Mouse (Mus musculus): ENCODE measurements around the gene Tpm1. TPM values are rescaled to one million over a fixed set of nuclear protein-coding genes. Genes with fewer than 3 reads are reported as not detected.

The Tpm1 gene
- polyA plus RNA-seq, 1 experiment from 2014 or later, result 320 TPM

GRCm38 (mm10) chr9:67036527-67037118, 12.6 kb downstream of the Tpm1 start:
- no peak overlapping the region for H3K27ac ChIP-seq (ENCODE audit: low read depth, low read length)
- H3K4me2 ChIP-seq (ENCODE audit: low read depth, low read length, severe bottlenecking), result no peak overlapping the region
- ATAC-seq (replicated peaks; ENCODE audit: low FRiP score), result no peak
- no peak for DNase-seq (ENCODE audit: low spot score)
- WGBS, result 83% methylated on average over 2 of the region's 2 CpGs
- no peak overlapping the region for H3K4me3 ChIP-seq (ENCODE audit: low read depth, low read length)
- peaks cover 12% of the 10 kb centered on the region; the same call in 1 of the 2 replicates for H3K4me1 ChIP-seq (replicated peaks; ENCODE audit: control insufficient read depth, insufficient read depth, low read length)
- no peak overlapping the region for H3K9ac ChIP-seq (ENCODE audit: low read length)
- H3K9me3 ChIP-seq (ENCODE audit: control insufficient read depth, low read length), result peaks cover 7% of the 10 kb centered on the region
- H3K27me3 ChIP-seq (ENCODE audit: control insufficient read depth, insufficient read depth, low read length), result no peaks in the 10 kb centered on the region
- H3K36me3 ChIP-seq (ENCODE audit: control insufficient read depth, insufficient read depth, low read length), result peaks cover 25% of the 10 kb centered on the region

GRCm38 (mm10) chr9:67035957-67036451, 13.2 kb downstream of the Tpm1 start:
- WGBS, result 92% methylated on average over 12 of the region's 12 CpGs
- H3K27me3 ChIP-seq (ENCODE audit: control insufficient read depth, insufficient read depth, low read length), result no peaks in the 10 kb centered on the region
- H3K4me1 ChIP-seq (replicated peaks; ENCODE audit: control insufficient read depth, insufficient read depth, low read length), result peaks cover 12% of the 10 kb centered on the region; the same call in 1 of the 2 replicates
- H3K9me3 ChIP-seq (ENCODE audit: control insufficient read depth, low read length), result peaks cover 7% of the 10 kb centered on the region
- no peak for DNase-seq (ENCODE audit: low spot score)
- no peak for ATAC-seq (replicated peaks; ENCODE audit: low FRiP score)
- H3K4me3 ChIP-seq (ENCODE audit: low read depth, low read length), result no peak overlapping the region
- peaks cover 25% of the 10 kb centered on the region for H3K36me3 ChIP-seq (ENCODE audit: control insufficient read depth, insufficient read depth, low read length)
- H3K9ac ChIP-seq (ENCODE audit: low read length), result no peak overlapping the region
- H3K27ac ChIP-seq (ENCODE audit: low read depth, low read length), result no peak overlapping the region
- no peak overlapping the region for H3K4me2 ChIP-seq (ENCODE audit: low read depth, low read length, severe bottlenecking)

GRCm38 (mm10) chr9:67034677-67035076, 14.5 kb downstream of the Tpm1 start:
- no peak for ATAC-seq (replicated peaks; ENCODE audit: low FRiP score)
- H3K9ac ChIP-seq (ENCODE audit: low read length), result no peak overlapping the region
- WGBS, result 91% methylated on average over 4 of the region's 4 CpGs

GRCm38 (mm10) chr9:67033016-67033415, 16.2 kb downstream of the Tpm1 start:
- Histone ChIP-seq H3K27ac (ENCODE audit: low read depth, low read length) (no peak overlapping the region), H3K27me3 (ENCODE audit: control insufficient read depth, insufficient read depth, low read length) (no peaks in the 10 kb centered on the region), H3K4me2 (ENCODE audit: low read depth, low read length, severe bottlenecking) (no peak overlapping the region), H3K9me3 (ENCODE audit: control insufficient read depth, low read length) (peaks cover 7% of the 10 kb centered on the region), H3K36me3 (ENCODE audit: control insufficient read depth, insufficient read depth, low read length) (peaks cover 25% of the 10 kb centered on the region), H3K4me3 (ENCODE audit: low read depth, low read length) (no peak overlapping the region), H3K9ac (ENCODE audit: low read length) (no peak overlapping the region), H3K4me1 (replicated peaks; ENCODE audit: control insufficient read depth, insufficient read depth, low read length) (no peaks in the 10 kb centered on the region)
- ATAC-seq (replicated peaks; ENCODE audit: low FRiP score) (no peak), DNase-seq (ENCODE audit: low spot score) (no peak)
- 96% methylated on average over 10 of the region's 10 CpGs for WGBS

More at GRCm38 (mm10) chr9:67034677-67035076, 14.5 kb downstream of the Tpm1 start:
- H3K27ac ChIP-seq (ENCODE audit: low read depth, low read length), result no peak overlapping the region
- peaks cover 7% of the 10 kb centered on the region for H3K9me3 ChIP-seq (ENCODE audit: control insufficient read depth, low read length)
- peaks cover 25% of the 10 kb centered on the region for H3K36me3 ChIP-seq (ENCODE audit: control insufficient read depth, insufficient read depth, low read length)
- H3K4me3 ChIP-seq (ENCODE audit: low read depth, low read length), result no peak overlapping the region
- peaks cover 3% of the 10 kb centered on the region; the same call in 1 of the 2 replicates for H3K4me1 ChIP-seq (replicated peaks; ENCODE audit: control insufficient read depth, insufficient read depth, low read length)
- no peak overlapping the region for H3K4me2 ChIP-seq (ENCODE audit: low read depth, low read length, severe bottlenecking)
- no peak for DNase-seq (ENCODE audit: low spot score)
- no peaks in the 10 kb centered on the region for H3K27me3 ChIP-seq (ENCODE audit: control insufficient read depth, insufficient read depth, low read length)

- H3K9ac ChIP-seq (ENCODE audit: low read length), result no peak overlapping the region
- DNase-seq (ENCODE audit: low spot score) (no peak), ATAC-seq (replicated peaks; ENCODE audit: low FRiP score) (no peak)
- no peaks in the 10 kb centered on the region for H3K4me1 ChIP-seq (replicated peaks; ENCODE audit: control insufficient read depth, insufficient read depth, low read length)
- no peak overlapping the region for H3K4me2 ChIP-seq (ENCODE audit: low read depth, low read length, severe bottlenecking)
- peaks cover 25% of the 10 kb centered on the region for H3K36me3 ChIP-seq (ENCODE audit: control insufficient read depth, insufficient read depth, low read length)
- no peak overlapping the region for H3K27ac ChIP-seq (ENCODE audit: low read depth, low read length)
- 94% methylated on average over 15 of the region's 15 CpGs for WGBS
- H3K9me3 ChIP-seq (ENCODE audit: control insufficient read depth, low read length), result peaks cover 7% of the 10 kb centered on the region
- H3K27me3 ChIP-seq (ENCODE audit: control insufficient read depth, insufficient read depth, low read length), result no peaks in the 10 kb centered on the region
- H3K4me3 ChIP-seq (ENCODE audit: low read depth, low read length), result no peak overlapping the region
Observed at GRCm38 (mm10) chr9:67032611-67033010, 16.6 kb downstream of the Tpm1 start.

GRCm38 (mm10) chr9:67029518-67029917, 19.7 kb downstream of the Tpm1 start:
- H3K9me3 ChIP-seq (ENCODE audit: control insufficient read depth, low read length), result no peaks in the 10 kb centered on the region
- H3K4me1 ChIP-seq (replicated peaks; ENCODE audit: control insufficient read depth, insufficient read depth, low read length), result no peaks in the 10 kb centered on the region
- no peak for DNase-seq (ENCODE audit: low spot score)
- H3K36me3 ChIP-seq (ENCODE audit: control insufficient read depth, insufficient read depth, low read length), result peaks cover 9% of the 10 kb centered on the region; the same call in 1 of the 2 replicates
- H3K4me2 ChIP-seq (ENCODE audit: low read depth, low read length, severe bottlenecking), result no peak overlapping the region
- no peak overlapping the region for H3K9ac ChIP-seq (ENCODE audit: low read length)
- ATAC-seq (replicated peaks; ENCODE audit: low FRiP score), result no peak
- H3K4me3 ChIP-seq (ENCODE audit: low read depth, low read length), result no peak overlapping the region
- no peaks in the 10 kb centered on the region for H3K27me3 ChIP-seq (ENCODE audit: control insufficient read depth, insufficient read depth, low read length)
- 95% methylated on average over 13 of the region's 13 CpGs for WGBS
- no peak overlapping the region for H3K27ac ChIP-seq (ENCODE audit: low read depth, low read length)

GRCm38 (mm10) chr9:67028929-67029328, 20.3 kb downstream of the Tpm1 start:
- WGBS, result 86% methylated on average over 4 of the region's 4 CpGs
- H3K36me3 ChIP-seq (ENCODE audit: control insufficient read depth, insufficient read depth, low read length), result peaks cover 5% of the 10 kb centered on the region; the same call in 1 of the 2 replicates

GRCm38 (mm10) chr9:67028133-67028724, 21.0 kb downstream of the Tpm1 start:
- no peak for DNase-seq (ENCODE audit: low spot score)
- WGBS, result 90% methylated on average over 12 of the region's 12 CpGs
- H3K4me2 ChIP-seq (ENCODE audit: low read depth, low read length, severe bottlenecking), result no peak overlapping the region
- no peaks in the 10 kb centered on the region; the same call in 1 of the 2 replicates for H3K36me3 ChIP-seq (ENCODE audit: control insufficient read depth, insufficient read depth, low read length)
- ATAC-seq (replicated peaks; ENCODE audit: low FRiP score), result no peak
- no peak overlapping the region for H3K9ac ChIP-seq (ENCODE audit: low read length)
- no peaks in the 10 kb centered on the region for H3K9me3 ChIP-seq (ENCODE audit: control insufficient read depth, low read length)
- no peak overlapping the region for H3K27ac ChIP-seq (ENCODE audit: low read depth, low read length)
- no peaks in the 10 kb centered on the region for H3K4me1 ChIP-seq (replicated peaks; ENCODE audit: control insufficient read depth, insufficient read depth, low read length)
- H3K4me3 ChIP-seq (ENCODE audit: low read depth, low read length), result no peak overlapping the region
- H3K27me3 ChIP-seq (ENCODE audit: control insufficient read depth, insufficient read depth, low read length), result no peaks in the 10 kb centered on the region

More at GRCm38 (mm10) chr9:67028929-67029328, 20.3 kb downstream of the Tpm1 start:
- no peak overlapping the region for H3K4me2 ChIP-seq (ENCODE audit: low read depth, low read length, severe bottlenecking)
- ATAC-seq (replicated peaks; ENCODE audit: low FRiP score) (no peak), DNase-seq (ENCODE audit: low spot score) (no peak)
- H3K4me3 ChIP-seq (ENCODE audit: low read depth, low read length), result no peak overlapping the region
- H3K27me3 ChIP-seq (ENCODE audit: control insufficient read depth, insufficient read depth, low read length), result no peaks in the 10 kb centered on the region
- H3K4me1 ChIP-seq (replicated peaks; ENCODE audit: control insufficient read depth, insufficient read depth, low read length), result no peaks in the 10 kb centered on the region
- H3K9ac ChIP-seq (ENCODE audit: low read length), result no peak overlapping the region
- no peak overlapping the region for H3K27ac ChIP-seq (ENCODE audit: low read depth, low read length)
- H3K9me3 ChIP-seq (ENCODE audit: control insufficient read depth, low read length), result no peaks in the 10 kb centered on the region
